Mouse (Mus musculus): ENCODE measurements around the gene Runx2. TPM values are rescaled to one million over a fixed set of nuclear protein-coding genes. Genes with fewer than 3 reads are reported as not detected.

The Runx2 gene
- polyA plus RNA-seq, 1 experiment from 2014 or later = 0.35 TPM

DNA sequence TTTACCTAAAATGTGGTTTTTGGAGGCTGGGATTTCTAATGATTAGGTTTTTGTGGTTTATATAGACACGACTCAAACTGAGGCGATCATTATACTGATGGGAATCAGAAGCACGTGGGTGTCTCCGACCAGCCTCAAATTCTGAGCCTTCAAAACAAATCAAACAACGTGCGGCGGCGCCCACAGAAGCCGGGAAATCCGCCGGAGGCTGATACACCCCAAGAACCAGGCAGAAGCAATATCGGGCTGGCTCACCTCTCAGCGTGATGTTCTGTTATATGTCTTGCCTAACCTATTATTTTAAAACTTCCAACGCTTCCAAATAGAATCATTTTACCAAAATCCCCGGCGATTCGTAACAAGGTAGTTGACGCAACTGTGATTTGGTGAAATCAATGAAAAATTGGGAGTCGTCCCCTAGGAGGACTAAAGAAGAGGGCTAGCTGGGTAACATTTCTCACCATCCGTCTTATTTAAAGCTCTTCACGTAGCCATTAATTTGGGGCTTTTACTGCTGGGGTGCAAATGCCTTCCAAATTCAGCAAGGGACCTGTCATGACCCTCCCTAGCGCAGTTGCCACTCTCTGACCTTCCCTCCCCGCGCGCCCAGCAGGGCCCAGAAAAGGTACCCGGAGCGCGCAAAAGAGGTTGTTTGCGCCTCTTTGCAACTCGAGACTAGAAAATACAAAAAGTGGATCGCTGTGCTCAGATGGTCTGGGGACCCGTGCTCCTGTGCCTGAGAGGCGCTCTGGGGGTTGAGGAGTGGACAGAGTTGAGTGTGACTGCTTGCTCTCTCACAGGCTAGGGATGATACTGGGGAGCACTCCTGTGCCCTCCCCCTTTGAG is 77.1 kb downstream of the Runx2 start:
- Histone ChIP-seq H3K36me3 (ENCODE audit: control insufficient read depth, insufficient read depth, low read length) (no peaks in the 10 kb centered on the region), H3K4me1 (ENCODE audit: control insufficient read depth in 2 of 2, insufficient read depth in 2 of 2, low read length in 2 of 2) (peaks cover 6 to 20% of the 10 kb centered on the region in 2 experiments; a peak in 3 of 4 replicates), H3K27ac (replicated peaks in 1 of 2; ENCODE audit: control insufficient read depth in 1 of 2, insufficient read depth in 1 of 2, low read depth in 2 of 2, low read length in 2 of 2) (no peak overlapping the region), H3K4me3 (ENCODE audit: control insufficient read depth in 1 of 2, insufficient read depth in 1 of 2, low read depth in 1 of 2, low read length in 2 of 2) (peak overlapping the region in 1 of 2 experiments; percentile 7; a peak in 2 of 4 replicates), H3K4me2 (ENCODE audit: low read length) (peak overlapping the region; percentile 51), H3K9me3 (ENCODE audit: control insufficient read depth, low read length) (no peaks in the 10 kb centered on the region), H3K9ac (ENCODE audit: low read length) (no peak overlapping the region), H3K27me3 (ENCODE audit: control insufficient read depth, insufficient read depth, low read length) (peaks cover 66% of the 10 kb centered on the region)
- WGBS = 2% methylated on average over 33 of the region's 33 CpGs
- ATAC-seq (ENCODE audit: insufficient number of reproducible peaks, insufficient read depth, low FRiP score, low read depth) = no peak

- peaks cover 75% of the 10 kb centered on the region for H3K27me3 ChIP-seq (ENCODE audit: control insufficient read depth, insufficient read depth, low read length)
- no peaks in the 10 kb centered on the region for H3K36me3 ChIP-seq (ENCODE audit: control insufficient read depth, insufficient read depth, low read length)
- H3K9ac ChIP-seq (ENCODE audit: low read length) = peak overlapping the region; percentile 72
- H3K4me1 ChIP-seq (ENCODE audit: control insufficient read depth in 2 of 2, insufficient read depth in 2 of 2, low read length in 2 of 2) = peaks cover 6 to 20% of the 10 kb centered on the region in 2 experiments; a peak in 3 of 4 replicates
- H3K4me3 ChIP-seq (ENCODE audit: control insufficient read depth in 1 of 2, insufficient read depth in 1 of 2, low read depth in 1 of 2, low read length in 2 of 2) = peak overlapping the region; percentile 82 to 98
- peak; percentile 64 for ATAC-seq (ENCODE audit: insufficient number of reproducible peaks, insufficient read depth, low FRiP score, low read depth)
- H3K27ac ChIP-seq (replicated peaks in 1 of 2; ENCODE audit: control insufficient read depth in 1 of 2, insufficient read depth in 1 of 2, low read depth in 2 of 2, low read length in 2 of 2) = no peak overlapping the region
- peak overlapping the region; percentile 98 for H3K4me2 ChIP-seq (ENCODE audit: low read length)
- H3K9me3 ChIP-seq (ENCODE audit: control insufficient read depth, low read length) = no peaks in the 10 kb centered on the region
- under 1% methylated on average over 63 of the region's 73 CpGs for WGBS
Measured at GRCm38 (mm10) chr17:44735991-44736561, 78.5 kb downstream of the Runx2 start.

DNA sequence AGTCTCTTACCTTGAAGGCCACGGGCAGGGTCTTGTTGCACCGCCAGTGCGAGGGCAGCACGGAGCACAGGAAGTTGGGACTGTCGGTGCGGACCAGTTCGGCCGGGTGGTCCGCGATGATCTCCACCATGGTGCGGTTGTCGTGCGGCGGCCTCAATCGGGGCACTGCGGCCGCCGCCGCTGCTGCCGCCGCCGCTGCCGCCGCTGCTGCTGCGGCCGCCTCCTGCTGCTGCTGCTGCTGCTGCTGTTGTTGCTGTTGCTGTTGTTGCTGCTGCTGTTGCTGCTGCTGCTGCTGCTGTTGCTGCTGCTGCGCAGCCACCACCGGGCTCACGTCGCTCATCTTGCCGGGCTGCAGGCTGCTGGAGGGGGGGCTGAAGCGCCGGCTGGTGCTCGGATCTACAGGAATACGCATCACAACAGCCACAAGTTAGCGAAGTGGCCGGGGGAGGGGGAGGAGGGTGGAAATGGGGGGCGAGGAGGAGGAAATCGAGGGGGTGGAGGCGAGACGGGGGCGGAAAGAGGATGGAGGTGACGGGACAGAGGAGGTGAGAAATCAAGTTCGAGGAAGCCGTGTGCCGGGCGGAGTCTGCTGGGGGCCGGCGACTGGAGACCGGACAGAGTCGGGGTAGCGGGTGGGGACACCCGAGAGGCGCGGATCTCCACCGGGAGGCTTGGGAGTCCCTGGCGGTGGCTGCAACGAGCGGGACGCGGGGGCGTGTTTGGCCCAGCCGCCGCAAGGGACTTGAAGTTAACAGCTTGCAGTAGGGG is 79.2 kb downstream of the Runx2 start:
- Histone ChIP-seq H3K4me1 (ENCODE audit: control insufficient read depth in 2 of 2, insufficient read depth in 2 of 2, low read length in 2 of 2) (peaks cover 6 to 20% of the 10 kb centered on the region in 2 experiments; a peak in 3 of 4 replicates), H3K27me3 (ENCODE audit: control insufficient read depth, insufficient read depth, low read length) (peaks cover 78% of the 10 kb centered on the region), H3K9ac (ENCODE audit: low read length) (peak overlapping the region; percentile 72), H3K4me2 (ENCODE audit: low read length) (peak overlapping the region; percentile 98), H3K36me3 (ENCODE audit: control insufficient read depth, insufficient read depth, low read length) (no peaks in the 10 kb centered on the region), H3K9me3 (ENCODE audit: control insufficient read depth, low read length) (no peaks in the 10 kb centered on the region), H3K4me3 (ENCODE audit: control insufficient read depth in 1 of 2, insufficient read depth in 1 of 2, low read depth in 1 of 2, low read length in 2 of 2) (peak overlapping the region; percentile 82 to 98), H3K27ac (replicated peaks in 1 of 2; ENCODE audit: control insufficient read depth in 1 of 2, insufficient read depth in 1 of 2, low read depth in 2 of 2, low read length in 2 of 2) (no peak overlapping the region)
- ATAC-seq (ENCODE audit: insufficient number of reproducible peaks, insufficient read depth, low FRiP score, low read depth) = no peak
- WGBS = under 1% methylated on average over 53 of the region's 64 CpGs

GRCm38 (mm10) chr17:44734501-44735222 is 79.9 kb downstream of the Runx2 start:
- Histone ChIP-seq H3K9ac (ENCODE audit: low read length) (peak overlapping the region; percentile 72), H3K4me3 (ENCODE audit: control insufficient read depth in 1 of 2, insufficient read depth in 1 of 2, low read depth in 1 of 2, low read length in 2 of 2) (peak overlapping the region; percentile 82 to 98)
- WGBS = under 1% methylated on average over 48 of the region's 48 CpGs

GRCm38 (mm10) chr17:44733544-44734310 is 80.9 kb downstream of the Runx2 start:
- 6% methylated on average over 23 of the region's 23 CpGs for WGBS
- Histone ChIP-seq H3K4me2 (ENCODE audit: low read length) (peak overlapping the region; percentile 98), H3K4me3 (ENCODE audit: control insufficient read depth in 1 of 2, insufficient read depth in 1 of 2, low read depth in 1 of 2, low read length in 2 of 2) (peak overlapping the region; percentile 82 to 98), H3K9ac (ENCODE audit: low read length) (0 out of 2 replicates have a peak overlapping the region, but pooled peaks have one; percentile 72), H3K27ac (replicated peaks in 1 of 2; ENCODE audit: control insufficient read depth in 1 of 2, insufficient read depth in 1 of 2, low read depth in 2 of 2, low read length in 2 of 2) (no peak overlapping the region), H3K27me3 (ENCODE audit: control insufficient read depth, insufficient read depth, low read length) (peaks cover 73% of the 10 kb centered on the region), H3K36me3 (ENCODE audit: control insufficient read depth, insufficient read depth, low read length) (no peaks in the 10 kb centered on the region), H3K4me1 (ENCODE audit: control insufficient read depth in 2 of 2, insufficient read depth in 2 of 2, low read length in 2 of 2) (peaks cover 6 to 20% of the 10 kb centered on the region in 2 experiments; a peak in 3 of 4 replicates), H3K9me3 (ENCODE audit: control insufficient read depth, low read length) (no peaks in the 10 kb centered on the region)
- no peak for ATAC-seq (ENCODE audit: insufficient number of reproducible peaks, insufficient read depth, low FRiP score, low read depth)

More at GRCm38 (mm10) chr17:44734501-44735222, 79.9 kb downstream of the Runx2 start:
- no peak for ATAC-seq (ENCODE audit: insufficient number of reproducible peaks, insufficient read depth, low FRiP score, low read depth)
- no peaks in the 10 kb centered on the region for H3K36me3 ChIP-seq (ENCODE audit: control insufficient read depth, insufficient read depth, low read length)
- H3K27ac ChIP-seq (replicated peaks in 1 of 2; ENCODE audit: control insufficient read depth in 1 of 2, insufficient read depth in 1 of 2, low read depth in 2 of 2, low read length in 2 of 2) = no peak overlapping the region
- peaks cover 78% of the 10 kb centered on the region for H3K27me3 ChIP-seq (ENCODE audit: control insufficient read depth, insufficient read depth, low read length)
- peaks cover 6 to 20% of the 10 kb centered on the region in 2 experiments; a peak in 3 of 4 replicates for H3K4me1 ChIP-seq (ENCODE audit: control insufficient read depth in 2 of 2, insufficient read depth in 2 of 2, low read length in 2 of 2)
- peak overlapping the region; percentile 98 for H3K4me2 ChIP-seq (ENCODE audit: low read length)
- no peaks in the 10 kb centered on the region for H3K9me3 ChIP-seq (ENCODE audit: control insufficient read depth, low read length)

DNA sequence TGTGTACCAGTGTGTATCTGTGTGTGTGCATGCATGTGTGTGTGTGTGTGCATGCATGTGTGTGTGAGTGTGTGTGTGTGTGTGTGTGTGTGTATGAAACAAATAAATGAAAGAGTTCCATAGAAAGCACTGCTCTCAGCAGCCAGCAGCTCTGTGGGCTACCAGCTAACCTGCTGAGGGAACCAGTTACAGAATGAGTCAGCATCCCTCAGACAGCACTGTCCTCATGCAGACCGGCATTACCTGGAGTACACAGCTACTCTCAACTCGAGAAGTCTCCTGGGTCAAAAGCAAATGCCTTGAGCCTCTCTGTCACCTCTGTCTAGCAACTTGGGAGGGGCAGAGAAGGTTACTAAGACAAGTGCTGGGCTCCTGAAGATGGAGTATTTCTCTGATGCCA is 86.1 kb downstream of the Runx2 start:
- no peak for ATAC-seq (ENCODE audit: insufficient number of reproducible peaks, insufficient read depth, low FRiP score, low read depth)
- Histone ChIP-seq H3K27me3 (ENCODE audit: control insufficient read depth, insufficient read depth, low read length) (peaks cover 29% of the 10 kb centered on the region), H3K9ac (ENCODE audit: low read length) (no peak overlapping the region)

More for the DNA sequence above, 86.1 kb downstream of the Runx2 start:
- 32% methylated on average over 2 of the region's 2 CpGs for WGBS
- Histone ChIP-seq H3K4me1 (ENCODE audit: control insufficient read depth in 2 of 2, insufficient read depth in 2 of 2, low read length in 2 of 2) (no peaks in the 10 kb centered on the region), H3K4me3 (ENCODE audit: control insufficient read depth in 1 of 2, insufficient read depth in 1 of 2, low read depth in 1 of 2, low read length in 2 of 2) (no peak overlapping the region), H3K4me2 (ENCODE audit: low read length) (no peak overlapping the region), H3K9me3 (ENCODE audit: control insufficient read depth, low read length) (no peaks in the 10 kb centered on the region), H3K36me3 (ENCODE audit: control insufficient read depth, insufficient read depth, low read length) (no peaks in the 10 kb centered on the region), H3K27ac (replicated peaks in 1 of 2; ENCODE audit: control insufficient read depth in 1 of 2, insufficient read depth in 1 of 2, low read depth in 2 of 2, low read length in 2 of 2) (no peak overlapping the region)

Measured in heart, embryonic 14.5 days (tissue).